Mouse (Mus musculus) stomach, postnatal 0 days (tissue): ENCODE measurements around the gene Usp38.
A peak's percentile ranks its signal among the peaks of the same experiment; 100 is the strongest.

Source experiments
- CTCF ChIP-seq: IDR thresholded peaks from 2 replicates; pipeline ENCODE4 v1.5.1; 2016; ENCODE audit warnings: antibody characterized with exemption, low read depth, mild to moderate bottlenecking, moderate library complexity
- EP300 ChIP-seq: optimal IDR thresholded peaks from 2 replicates; pipeline ENCODE3; 2016; ENCODE audit warnings: antibody characterized with exemption

DNA sequence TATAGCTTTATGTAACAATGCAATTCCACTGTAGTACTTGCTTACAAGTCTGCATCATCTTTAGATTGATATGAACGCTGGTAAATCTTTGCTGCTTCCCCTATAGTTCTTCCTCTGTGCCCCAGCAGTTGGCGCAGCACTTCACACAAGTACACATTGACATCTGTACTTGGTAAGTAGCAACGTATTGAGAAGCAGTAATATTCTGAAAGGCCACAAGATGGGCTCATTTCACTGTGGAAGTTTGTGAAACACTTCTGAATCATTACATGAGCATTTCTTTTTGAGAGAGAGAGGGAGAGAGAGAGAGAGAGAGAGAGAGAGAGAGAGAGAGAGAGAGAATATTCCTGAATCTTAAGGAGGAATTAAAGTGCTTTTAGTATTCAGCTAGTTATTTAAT lies 47.2 kb upstream of the Usp38 start:
- TF ChIP-seq CTCF: peak; percentile 77
- no peak for TF ChIP-seq EP300
